Mouse (Mus musculus): ENCODE data around the gene Alg1.
A peak's percentile ranks its signal among the peaks of the same experiment; 100 is the strongest.
"Not testable (repeated sequence)": the region's sequence is repeated elsewhere in the genome, so short reads cannot be mapped to it uniquely, and the experiment has no call there.

Gene Alg1

DNA sequence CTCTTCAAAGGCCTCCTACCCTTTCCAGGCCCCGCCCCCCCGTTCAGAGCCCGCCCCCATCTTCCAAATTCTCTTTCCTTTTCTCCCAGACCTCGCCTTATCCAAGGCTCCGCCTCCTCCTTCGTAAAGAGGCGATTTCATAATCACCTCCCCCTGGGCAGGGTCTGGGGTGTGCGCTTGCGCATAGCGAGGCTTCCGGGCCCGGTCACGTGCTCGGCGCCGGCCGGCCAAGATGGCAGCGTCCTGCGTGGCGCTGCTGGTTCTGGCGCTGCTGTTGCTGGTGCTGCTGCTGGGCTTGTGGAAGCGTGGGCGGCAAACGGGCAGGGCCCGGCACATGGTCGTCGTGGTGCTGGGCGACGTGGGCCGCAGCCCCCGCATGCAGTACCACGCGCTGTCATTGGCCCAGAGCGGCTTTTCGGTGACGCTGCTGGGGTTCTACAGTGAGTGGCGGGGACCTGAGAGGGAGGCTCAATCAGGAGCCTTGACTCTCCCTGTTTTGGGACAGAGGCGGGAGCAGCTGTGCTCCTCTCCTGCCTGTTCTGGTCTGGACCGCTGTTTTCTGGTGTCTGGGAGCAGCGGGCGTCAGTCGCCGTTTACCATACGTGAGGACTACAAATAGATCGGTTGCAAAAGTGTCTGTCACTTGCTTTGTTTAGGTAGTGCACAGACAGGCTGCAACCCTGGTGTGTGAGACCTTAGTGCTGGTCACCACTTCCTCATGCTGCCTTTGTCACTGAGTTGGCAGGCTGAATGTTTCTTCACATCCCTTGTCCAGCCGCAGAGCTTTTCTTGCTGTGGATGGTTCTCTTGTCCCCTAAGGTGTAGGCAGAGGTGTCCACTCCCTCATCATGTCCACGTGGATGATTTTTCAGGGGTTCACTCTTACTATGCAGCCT lies at the start of gene Alg1:
Gene Alg1 (plus strand): TSS at position 204 of the 896 bp plus-strand sequence.
- peak; percentile 91 to 95 for DNase-seq

DNA sequence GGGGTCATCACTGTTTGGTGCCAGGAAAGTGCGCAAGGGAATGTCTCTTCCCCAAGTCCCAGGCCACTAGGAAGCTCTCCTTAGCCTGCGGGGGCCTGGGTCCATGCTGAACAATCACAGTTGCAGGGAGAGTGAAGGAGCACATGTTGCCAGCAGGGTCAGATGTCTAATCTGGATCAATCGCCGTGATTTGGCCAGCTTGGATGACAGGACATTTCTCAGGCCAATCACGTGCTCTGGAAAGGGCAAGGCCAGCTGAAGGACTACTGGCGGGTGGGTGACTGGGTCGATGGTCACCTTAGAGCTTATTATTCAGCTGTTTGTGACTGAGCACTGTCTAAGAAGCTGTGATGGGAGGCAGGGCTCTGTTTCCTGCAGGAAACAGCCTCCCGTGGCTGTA lies 49.3 kb upstream of the Alg1 start:
- DNase-seq = no peak

DNA sequence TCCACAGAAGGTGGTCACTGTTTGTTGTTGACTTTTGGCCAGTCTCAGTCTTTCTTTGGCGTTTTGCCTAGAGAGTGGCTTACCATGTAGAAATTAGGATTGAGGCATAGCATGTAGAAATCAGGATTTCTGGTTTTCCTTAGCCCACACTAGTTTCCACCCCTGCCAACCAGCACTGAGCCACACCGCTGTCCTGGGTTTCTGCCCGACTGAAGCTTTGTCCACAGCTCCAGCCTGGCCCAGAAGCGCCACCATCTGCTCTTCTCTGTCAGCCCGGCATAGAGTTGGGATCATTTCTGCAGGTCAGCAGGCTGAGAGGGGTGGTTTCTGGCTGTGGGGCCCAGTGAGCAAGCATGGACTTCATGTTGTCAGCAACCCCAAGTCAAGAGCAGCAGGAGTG lies 48.5 kb upstream of the Alg1 start:
- peak; percentile 45 to 52 for DNase-seq

DNA sequence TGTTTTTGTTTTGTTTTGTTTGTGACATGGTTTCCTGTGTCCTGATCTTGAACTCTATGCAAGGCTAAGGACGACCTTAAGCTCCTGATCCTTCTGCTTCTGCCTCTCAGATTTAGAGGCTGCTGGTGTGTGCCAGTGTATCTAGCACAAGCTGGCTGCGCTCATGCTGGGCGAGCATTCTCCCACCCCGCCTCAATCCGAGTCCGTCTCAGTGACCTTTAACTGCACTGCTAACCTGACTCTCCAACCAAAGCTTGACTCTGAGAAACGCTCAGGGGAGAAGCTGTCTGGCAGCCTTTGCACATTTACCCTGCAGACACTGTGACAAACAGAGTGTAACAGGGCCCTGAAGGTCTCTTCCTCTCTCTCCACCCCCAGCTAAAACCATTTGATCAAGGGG lies 47.7 kb upstream of the Alg1 start:
- peak in 1 of 2 experiments; percentile 26 for DNase-seq

DNA sequence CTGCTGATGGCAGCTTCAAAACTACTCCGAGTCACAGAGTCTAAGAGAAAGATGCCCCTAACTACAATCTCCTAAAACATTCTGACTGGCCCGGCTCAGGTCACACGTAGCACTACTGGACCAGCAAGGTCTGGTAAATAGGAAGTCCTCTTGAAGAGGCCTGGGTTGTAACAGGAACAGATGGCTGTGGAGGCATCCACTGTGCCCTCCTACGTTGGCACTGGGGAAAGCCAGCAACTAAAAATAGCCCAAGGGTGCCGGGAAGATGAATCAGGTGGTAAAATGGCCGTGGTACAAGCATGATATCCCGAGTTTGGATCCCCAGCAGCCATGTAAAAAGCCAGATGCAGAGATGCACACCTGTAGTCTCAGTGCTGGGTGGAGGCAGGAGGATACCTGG lies 47.2 kb upstream of the Alg1 start:
- DNase-seq = peak; percentile 60 to 63

DNA sequence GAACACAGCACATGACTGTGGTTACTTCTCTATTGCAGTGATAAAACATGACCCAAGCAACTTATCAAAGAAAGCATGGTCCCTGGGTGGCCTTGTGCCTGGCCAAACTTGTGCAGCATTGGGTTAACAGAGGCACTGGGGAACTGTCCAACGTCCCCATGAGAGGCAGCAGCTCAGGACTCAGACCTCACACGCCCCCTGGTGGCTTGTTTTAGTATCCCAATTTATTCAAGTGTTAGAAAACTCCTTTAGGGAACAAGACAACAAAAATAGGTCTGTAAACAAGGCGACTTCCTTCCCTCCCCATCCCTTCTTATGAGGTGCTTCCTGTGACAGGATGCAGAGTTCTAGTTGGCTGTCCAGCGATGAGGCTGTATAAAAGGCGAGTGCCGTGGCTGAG lies 38.3 kb upstream of the Alg1 start:
- peak; percentile 53 to 62 for DNase-seq

DNA sequence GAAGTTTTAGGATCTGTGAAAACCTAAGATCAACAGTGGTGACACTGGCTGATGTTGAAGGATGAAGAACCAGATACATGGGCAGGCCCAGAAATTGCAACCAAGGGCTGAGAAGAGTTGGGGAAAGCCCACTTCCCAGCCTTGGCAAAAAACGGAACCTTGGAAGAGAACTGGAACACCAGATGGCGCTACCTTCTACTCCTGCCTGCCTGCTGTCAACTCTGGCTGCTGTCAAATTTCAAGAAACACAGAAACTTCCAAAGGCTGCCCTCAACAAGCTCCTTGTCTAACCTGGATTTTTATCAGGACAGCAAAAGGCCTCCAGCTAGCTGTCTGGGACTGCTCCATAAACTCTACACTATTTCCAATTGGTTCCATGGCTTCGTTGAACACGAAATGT lies 30.7 kb upstream of the Alg1 start:
- DNase-seq = peak; percentile 39 to 46

DNA sequence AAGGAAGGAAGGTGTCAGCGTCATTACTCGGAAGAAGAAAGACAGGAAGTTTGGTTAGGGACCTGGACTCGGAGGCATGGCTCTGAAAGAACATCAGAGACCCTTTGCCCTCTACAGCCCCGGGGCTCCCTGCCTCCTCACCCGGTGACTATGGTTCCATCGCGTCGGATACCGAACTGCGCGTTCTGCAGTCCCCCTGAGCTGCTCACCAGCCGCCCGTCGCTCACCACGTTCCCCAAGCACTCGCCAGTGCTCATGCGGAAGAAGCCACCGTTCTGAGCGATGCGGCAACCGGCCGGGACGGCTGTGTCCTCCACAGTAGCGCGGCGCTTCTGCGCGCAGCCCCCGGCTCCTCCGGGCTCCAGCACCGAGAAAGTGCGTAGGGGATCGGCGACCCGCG lies 30.2 kb upstream of the Alg1 start:
- no peak for DNase-seq

DNA sequence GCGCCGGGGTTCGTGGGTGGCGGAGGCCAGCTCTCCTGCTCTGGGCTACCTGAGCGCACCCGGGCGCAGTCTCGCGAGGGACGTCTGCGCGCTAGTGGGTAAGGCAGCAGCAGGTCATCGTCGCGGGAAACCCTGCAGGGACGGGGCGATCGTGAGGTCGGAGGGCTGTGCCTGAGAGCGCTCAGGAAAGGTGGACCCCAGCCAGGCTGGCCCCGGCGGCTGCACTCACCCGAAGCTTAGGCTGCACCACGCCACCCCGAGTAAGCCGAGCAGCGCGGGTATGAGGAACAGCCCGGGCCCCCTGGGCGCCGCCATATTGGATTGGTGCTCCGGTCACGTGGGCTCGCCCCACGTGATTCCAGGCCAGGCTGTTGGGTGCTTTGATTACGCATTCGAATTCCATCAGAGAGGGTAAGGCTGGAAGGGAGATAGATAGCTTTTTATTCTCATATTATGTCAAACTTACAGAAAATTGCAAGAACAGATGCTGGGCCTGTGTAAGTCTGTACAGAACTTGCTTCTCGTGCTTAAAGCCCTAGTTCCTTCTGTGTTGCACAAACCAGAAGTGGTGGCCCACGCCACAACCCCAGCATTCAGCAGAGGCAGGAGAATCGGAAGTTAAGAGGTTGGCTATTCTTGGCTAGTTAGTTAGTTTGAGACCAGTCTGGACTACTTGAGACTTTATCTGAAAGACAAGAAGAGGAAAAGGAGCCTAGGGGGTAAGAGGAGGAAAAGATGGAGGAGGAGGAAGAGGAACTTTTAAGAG lies 29.6 kb upstream of the Alg1 start, which contains the start of gene Nagpa:
Gene Nagpa (minus strand): TSS at position 345 of the 766 bp plus-strand sequence.
- peak; percentile 77 to 81 for DNase-seq

DNA sequence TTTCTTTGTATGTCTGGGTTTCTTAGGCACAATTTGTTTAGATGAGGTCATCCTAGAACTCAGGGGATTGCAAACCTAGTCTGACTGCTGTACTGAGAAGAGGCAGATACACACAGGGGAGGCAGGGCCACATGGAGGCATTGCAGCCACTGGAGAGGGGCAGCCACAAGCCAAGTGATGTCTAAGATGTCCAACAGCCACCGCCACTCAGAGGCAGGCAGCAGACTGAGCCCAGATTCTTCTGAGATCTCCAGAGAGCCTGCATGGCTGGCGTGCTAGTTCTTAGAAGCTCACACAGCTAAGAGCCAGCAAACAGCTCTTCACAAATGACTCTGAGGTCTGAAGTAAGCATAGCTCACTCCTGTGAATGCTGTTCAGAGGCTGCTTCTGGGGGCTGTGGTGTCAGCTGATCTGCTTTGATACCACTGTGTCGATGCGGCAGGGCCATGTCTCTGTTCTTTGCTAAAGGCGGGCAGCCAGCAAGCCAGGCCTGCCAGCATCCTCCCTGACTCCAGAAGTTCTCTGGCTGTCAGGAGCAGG lies 27.9 kb upstream of the Alg1 start:
- DNase-seq = no peak

DNA sequence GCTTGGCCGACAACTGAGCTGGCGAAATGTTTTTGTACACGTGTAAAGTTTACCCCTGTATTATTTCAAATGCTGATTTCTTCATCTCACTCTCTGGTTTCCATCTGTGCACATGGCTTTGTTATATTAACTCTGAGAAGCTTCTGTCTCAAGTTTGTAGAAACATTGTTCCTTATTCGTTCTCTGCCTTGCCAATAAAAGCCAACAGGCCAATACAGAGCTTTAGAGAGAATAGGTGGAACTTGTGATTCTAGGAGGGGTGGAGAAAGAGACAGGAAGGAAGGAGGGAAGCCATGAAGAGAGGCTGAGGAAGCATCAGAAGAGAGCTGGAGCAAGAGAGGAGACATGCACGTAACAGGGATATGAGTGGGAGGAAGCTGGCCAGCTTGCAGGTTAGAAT lies 27.4 kb upstream of the Alg1 start:
- DNase-seq = no peak

DNA sequence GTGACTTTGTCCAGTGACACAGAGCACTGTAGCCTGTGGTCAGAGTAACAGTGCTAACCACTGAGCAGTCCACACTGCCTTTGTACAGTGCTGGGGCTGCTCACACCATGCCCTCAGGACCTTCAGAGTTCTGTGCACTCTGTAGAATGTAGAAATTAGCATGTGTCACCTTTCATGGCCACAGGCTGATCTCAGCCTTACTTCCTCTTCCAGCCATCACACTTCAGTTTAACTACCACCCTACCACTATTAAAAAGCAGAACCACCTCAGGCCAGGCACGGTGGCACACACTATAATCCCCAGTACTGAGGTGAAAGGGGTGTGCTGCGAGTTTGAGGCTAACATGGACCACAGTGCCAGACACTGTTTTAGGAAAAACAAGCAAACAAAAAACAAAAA lies 23.1 kb upstream of the Alg1 start:
- no peak for DNase-seq

DNA sequence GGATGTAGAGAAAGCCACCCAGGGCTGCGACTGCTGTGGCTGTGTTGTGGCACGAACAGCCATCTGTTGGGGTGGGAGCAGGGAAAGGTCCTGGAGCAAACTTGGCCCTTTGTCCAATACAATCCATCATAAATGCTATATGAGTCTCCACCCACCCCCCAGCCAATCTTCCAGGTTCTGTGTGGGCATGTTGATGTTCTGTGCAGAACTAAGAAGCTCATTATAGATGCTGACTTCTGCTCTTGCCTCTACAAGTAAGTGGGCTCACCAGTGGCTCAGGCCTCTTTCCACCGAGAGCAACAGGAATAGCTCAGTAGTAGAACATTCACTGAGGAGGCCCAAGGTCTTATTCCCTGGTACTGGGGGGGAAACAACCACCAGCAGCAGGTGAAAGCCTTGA lies 21.3 kb upstream of the Alg1 start:
- DNase-seq = no peak

DNA sequence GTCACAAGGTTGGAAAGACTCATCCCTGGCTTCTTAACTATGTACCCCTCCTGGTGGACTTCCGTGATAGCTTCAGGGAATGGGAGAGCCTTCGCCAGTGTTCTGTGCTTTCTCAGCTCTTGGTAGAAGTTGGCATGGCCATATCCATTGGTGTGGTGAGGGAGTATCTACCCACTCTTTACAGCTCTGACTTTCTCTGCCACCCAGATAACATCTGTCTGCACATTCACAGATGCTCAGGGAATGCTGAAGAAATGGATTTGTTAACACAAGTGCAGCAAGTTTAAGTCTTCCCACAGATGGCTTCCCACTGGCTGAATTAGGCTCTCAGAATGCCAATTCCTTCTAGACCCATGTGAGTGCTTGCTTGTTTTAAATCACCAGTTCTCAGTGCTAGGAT lies 19.3 kb upstream of the Alg1 start:
- DNase-seq = no peak

DNA sequence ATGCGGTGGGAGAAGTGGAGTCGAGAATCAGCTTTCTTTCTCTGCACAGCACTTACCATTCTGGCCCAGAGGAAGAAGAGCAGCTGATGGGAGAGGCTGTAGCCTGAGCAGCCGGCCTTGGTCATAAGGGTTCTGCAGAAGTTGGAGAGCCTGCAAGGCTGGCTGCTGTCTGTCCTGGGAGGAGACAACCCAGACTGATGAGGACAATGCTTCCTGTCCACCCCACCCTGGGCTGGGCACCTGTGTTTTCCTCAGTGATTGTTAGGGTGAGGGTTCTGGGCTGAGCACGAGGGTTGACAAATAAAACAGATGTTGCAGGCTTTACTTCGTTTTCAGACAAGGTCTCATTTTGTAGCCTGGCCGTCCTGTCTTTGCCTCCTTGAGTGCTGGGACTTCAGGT lies 16.7 kb upstream of the Alg1 start:
- DNase-seq = no peak

DNA sequence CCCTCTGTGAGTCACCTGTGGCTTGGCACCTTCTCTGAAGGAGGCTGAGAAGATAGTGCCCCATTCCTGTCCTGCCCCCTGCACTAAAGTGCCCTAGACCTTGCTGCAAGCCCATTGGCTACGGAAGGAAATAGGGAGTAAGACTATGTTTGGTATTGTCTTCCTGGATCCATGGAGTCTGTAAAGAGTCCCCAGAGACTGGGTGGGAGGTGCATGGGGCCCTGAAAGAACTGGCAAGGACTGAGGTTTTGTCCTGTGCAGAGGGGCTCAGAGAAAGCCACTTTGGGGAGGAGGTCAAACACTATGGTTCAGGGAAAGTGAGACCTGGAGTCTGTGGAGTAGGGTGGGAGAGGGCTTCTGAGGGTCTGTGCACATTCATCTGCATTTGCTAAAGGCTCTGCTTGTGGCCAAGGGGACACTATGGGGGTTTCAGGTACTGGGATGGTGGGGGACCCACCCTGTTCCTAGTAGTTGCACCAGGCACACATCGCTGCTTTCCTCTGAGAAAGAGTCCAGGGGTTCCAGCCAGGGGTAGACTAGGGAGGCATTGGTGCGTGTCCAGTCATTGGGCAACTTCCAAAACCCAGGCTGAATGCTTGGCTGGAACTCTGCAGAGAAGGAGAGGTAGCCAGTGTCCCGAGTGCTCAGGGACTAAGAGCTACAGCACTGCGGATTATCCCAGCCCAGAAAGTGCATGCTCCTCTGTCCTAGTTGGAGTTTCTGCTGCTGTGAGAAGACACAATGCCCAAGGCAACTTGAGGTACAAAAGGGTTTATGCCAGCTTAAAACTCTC lies 15.9 kb upstream of the Alg1 start:
- no peak for DNase-seq

DNA sequence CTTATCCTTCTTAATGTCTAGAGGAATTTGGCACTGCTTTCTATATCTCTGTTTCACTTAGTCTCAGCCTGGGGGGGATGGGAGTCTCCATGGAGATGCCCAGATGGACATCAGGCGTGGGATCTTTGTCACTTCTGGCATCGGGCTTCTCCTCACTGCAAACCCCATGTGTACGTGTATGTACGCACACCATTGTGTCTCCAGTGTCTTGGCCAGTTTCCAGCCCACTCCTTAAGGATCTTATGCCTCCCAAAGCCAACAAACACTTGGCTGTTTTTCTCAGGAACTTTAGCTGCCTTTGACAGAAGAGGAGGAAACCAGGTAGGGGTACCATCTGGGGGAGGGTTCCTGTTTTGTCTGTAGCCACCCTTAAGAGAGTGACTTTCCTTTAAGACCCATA lies 12.0 kb upstream of the Alg1 start:
- no peak for DNase-seq

DNA sequence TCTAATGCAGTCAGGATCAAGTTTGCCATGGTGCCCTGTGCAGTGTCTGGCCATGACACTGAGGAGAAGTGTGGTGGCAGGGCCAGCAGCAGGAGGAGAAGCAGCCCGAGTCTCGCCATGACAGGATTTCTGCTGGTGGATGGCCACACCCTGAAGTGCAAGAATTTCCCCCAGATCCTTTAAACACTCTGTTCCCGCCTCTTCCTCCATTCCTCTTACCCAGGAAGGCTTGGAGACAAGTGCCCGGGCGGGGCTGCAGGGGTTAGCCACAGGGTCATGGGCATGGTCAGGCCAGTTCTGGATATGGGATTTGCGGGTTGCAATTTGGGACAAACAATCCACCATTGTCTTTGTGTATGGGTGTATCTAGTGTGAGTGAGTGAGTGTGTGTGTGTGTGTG lies 11.3 kb upstream of the Alg1 start, which contains the start of gene AU021092:
Gene AU021092 (minus strand): TSS at position 160 of the 400 bp plus-strand sequence.
- DNase-seq = no peak

DNA sequence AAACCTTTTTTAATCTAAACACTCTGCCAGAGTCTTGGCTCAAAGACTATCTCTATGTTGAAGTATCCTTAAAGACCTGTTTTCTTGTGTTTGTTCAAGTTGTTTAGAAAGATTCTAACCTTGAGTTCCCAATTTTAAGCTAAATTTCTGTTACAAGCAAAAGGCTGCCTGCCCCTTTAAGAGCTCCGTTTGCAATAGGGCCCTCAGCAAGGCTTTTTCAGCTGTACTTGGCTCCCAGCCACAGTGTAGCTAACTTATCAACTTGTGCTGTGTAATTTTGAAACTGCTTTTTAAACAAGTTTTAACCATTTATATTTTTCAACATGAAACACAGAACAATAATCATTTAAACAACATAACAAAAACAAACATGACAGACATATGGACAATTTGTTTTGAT lies 6.9 kb upstream of the Alg1 start:
- not testable (repeated sequence) for DNase-seq

DNA sequence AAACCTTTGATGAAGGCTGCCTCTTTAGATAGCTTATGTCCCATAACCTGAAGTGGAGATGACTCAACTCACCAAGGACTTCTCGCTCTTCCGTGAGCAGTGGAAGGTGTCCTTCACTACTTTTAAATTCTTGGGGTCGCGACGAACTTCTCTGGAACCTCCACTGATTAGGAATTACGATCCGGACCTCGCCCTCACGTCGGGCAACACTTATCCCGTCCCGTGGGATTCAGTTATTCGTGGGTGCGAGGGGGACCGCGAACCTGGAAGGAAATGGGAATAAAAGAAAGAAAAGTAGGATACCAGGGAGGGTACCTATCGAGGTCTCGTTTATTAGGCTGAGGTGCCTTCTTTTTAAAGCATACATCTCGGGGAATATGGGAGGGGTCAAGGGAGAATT lies 5.9 kb upstream of the Alg1 start:
- not testable (repeated sequence) for DNase-seq

DNA sequence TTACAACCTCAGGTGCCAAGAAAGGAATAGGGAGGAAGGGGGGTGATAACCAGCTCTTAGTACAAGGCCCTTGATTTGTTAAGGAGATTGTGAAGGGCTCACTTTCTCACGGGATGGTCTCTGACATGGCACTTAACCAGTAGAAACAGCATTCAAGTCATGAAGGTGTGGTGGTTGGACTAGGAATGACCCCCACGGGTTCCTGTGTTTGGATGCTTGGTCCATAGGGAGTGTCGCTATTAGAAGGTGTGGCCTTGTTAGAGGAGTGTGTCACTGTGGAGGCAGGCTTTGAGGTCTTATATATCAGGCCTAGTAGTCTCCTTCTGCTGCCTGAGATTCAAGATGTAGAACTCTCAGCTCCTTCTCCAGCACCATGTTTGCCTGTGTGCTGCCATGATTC lies 5.3 kb upstream of the Alg1 start:
- not testable (repeated sequence) for DNase-seq

DNA sequence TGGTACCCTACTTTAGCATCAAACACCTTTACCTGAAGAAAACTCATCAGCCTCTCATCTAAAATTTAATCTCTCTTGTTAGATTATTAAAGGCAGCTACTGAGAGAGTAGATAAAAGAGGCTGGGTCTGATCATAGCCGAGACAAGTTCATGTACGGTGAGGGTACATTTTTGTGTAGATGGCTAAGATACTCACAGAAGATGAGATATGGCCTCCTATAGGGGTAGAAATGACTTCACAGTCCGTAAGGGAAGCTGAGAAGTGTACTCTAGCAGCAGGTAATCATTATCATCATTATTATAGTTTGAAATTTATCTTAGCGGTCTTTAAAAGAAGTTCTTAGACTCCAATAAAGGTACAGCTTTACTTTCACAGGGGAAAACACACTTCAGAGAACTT lies 439 bp upstream of the Alg1 start:
- DNase-seq = no peak

DNA sequence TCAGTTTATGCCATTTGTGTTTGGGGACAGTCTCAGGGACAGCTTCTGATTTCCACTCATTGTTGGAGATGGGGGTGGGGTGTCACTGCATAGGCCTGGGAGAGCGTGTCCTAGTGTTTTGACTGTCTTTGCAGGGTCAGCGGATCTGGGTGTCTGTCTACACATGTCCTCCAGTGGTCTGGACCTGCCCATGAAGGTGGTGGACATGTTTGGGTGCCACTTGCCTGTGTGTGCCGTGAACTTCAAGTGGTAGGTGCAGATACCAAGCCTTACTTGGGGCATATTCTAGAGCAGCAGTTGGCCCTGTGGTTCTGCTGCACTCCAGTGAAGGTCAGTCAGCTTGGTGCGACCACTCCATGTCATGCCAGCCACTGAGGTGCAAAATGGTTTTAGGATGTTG lies 8.9 kb downstream of the Alg1 start:
- no peak for DNase-seq

Data from cerebellum, postnatal 36 days (tissue).